ENCODE assay signal across 18 mouse cellular contexts in the genomic region with DNA sequence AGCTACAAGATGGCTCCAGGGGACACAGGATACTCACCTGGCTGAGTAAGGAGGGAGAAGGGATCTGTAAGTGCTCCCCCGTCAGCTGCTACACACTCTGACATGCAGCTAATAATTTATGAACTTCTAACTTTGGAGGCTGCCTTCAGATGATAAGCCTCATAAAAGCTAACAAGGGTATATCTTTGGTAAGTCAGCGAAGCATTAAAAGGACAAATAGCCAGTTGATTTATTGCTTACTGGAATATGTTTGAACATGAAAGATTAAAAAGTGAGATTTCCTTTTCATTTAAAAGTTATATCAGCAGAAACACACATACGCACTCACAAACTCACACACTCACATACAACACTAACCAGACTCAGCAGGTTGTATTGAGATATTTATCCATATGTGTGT.
"Had no signal": no experiment of that assay in that cellular context is flagged by ENCODE, and none has a peak within 500 bp of the region (broad histone marks: within the 10 kb centered on the region; RNA-seq: fewer than 3 reads in every experiment).

No protein-coding gene starts in this region.

- H3K27me3 ChIP-seq: megakaryocyte, embryonic 14.5 days had no signal

- H3K4me1 ChIP-seq: liver, embryonic 12.5 days; midbrain, embryonic 12.5 days; neural tube, embryonic 12.5 days had no signal

- H3K27ac ChIP-seq: liver, embryonic 12.5 days; liver, embryonic 14.5 days; midbrain, embryonic 10.5 days; midbrain, embryonic 12.5 days; neural tube, embryonic 12.5 days had no signal

- DNase-seq: lung, adult 18-20 months; lung, embryonic 14.5 days; lung, postnatal 10 days; lung, postnatal 4 days; midbrain, embryonic 14.5 days; right cerebral cortex, postnatal 25 days; right cerebral cortex, postnatal 4 days; spleen, adult 18-20 months; thymus, adult 18-20 months; thymus, postnatal 25 days; thymus, postnatal 4 days had no signal

- H3K36me3 ChIP-seq: liver, embryonic 12.5 days; midbrain, embryonic 10.5 days; midbrain, embryonic 12.5 days; neural tube, embryonic 12.5 days had no signal

- H3K4me2 ChIP-seq: liver, embryonic 12.5 days; lung, embryonic 14.5 days; midbrain, embryonic 12.5 days; neural tube, embryonic 12.5 days had no signal

- H3K4me3 ChIP-seq: liver, embryonic 12.5 days; megakaryocyte, embryonic 14.5 days; midbrain, embryonic 10.5 days; midbrain, embryonic 12.5 days; neural tube, embryonic 12.5 days had no signal

- H3K9me3 ChIP-seq: liver, embryonic 12.5 days; megakaryocyte, embryonic 14.5 days; midbrain, embryonic 10.5 days; midbrain, embryonic 12.5 days; neural tube, embryonic 12.5 days had no signal

- H3K9ac ChIP-seq: liver, embryonic 12.5 days; liver, embryonic 14.5 days; lung, embryonic 14.5 days; midbrain, embryonic 12.5 days; neural tube, embryonic 12.5 days had no signal

- ATAC-seq: liver, embryonic 12.5 days; midbrain, embryonic 16.5 days had no signal
